Mouse (Mus musculus) adrenal gland, adult 2 months (tissue): ENCODE measurements at regions not wholly inside any gene's neighbourhood (a gene's known extent, or its start where the extent isn't known, plus 50 kb on each side); places are given as distances from the start of the nearest gene placed in this dataset.

ENCODE experiments used
- DNase-seq: peaks from one replicate; pipeline ENCODE4 v3.0.0; 2021

GRCm38 (mm10) chr9:13905086-13905669, 77.7 kb downstream of the Fam76b start:
- DNase-seq: no peak

- no peak for DNase-seq
These were observed 79.2 kb downstream of the Fam76b start for GRCm38 (mm10) chr9:13906736-13907135.

GRCm38 (mm10) chr9:13909604-13910003, 82.1 kb downstream of the Fam76b start:
- DNase-seq: no peak

GRCm38 (mm10) chr9:13910091-13910490, 82.6 kb downstream of the Fam76b start:
- no peak for DNase-seq

- no peak for DNase-seq
These were observed 85.9 kb downstream of the Fam76b start for GRCm38 (mm10) chr9:13913459-13913858.

GRCm38 (mm10) chr9:13914131-13914530, 86.6 kb downstream of the Fam76b start:
- no peak for DNase-seq

GRCm38 (mm10) chr9:13914847-13915246, 87.3 kb downstream of the Fam76b start:
- no peak for DNase-seq

GRCm38 (mm10) chr9:13916837-13917236, 89.3 kb downstream of the Fam76b start:
- DNase-seq: no peak

GRCm38 (mm10) chr9:13918606-13919202, 91.2 kb downstream of the Fam76b start:
- no peak for DNase-seq

GRCm38 (mm10) chr9:13919739-13920410, 92.4 kb downstream of the Fam76b start:
- DNase-seq: no peak

- peak; percentile 8 for DNase-seq
These were observed 93.1 kb downstream of the Fam76b start for GRCm38 (mm10) chr9:13920623-13921022.

- DNase-seq: no peak
These were observed 104.5 kb downstream of the Fam76b start for GRCm38 (mm10) chr9:13932001-13932508.

- no peak for DNase-seq
These were observed 105.9 kb downstream of the Fam76b start for GRCm38 (mm10) chr9:13933404-13933803.

GRCm38 (mm10) chr9:13937301-13937700, 109.8 kb downstream of the Fam76b start:
- DNase-seq: no peak

GRCm38 (mm10) chr9:13946519-13946918, 119.0 kb downstream of the Fam76b start:
- DNase-seq: no peak

- no peak for DNase-seq
These were observed 124.6 kb downstream of the Fam76b start for GRCm38 (mm10) chr9:13952157-13952556.

GRCm38 (mm10) chr9:13963140-13963763, 135.7 kb downstream of the Fam76b start:
- no peak for DNase-seq

- no peak for DNase-seq
These were observed 136.3 kb downstream of the Fam76b start for GRCm38 (mm10) chr9:13963796-13964195.

GRCm38 (mm10) chr9:13964256-13964655, 136.7 kb downstream of the Fam76b start:
- DNase-seq: no peak

GRCm38 (mm10) chr9:13966212-13966611, 138.7 kb downstream of the Fam76b start:
- DNase-seq: no peak

- DNase-seq: peak; percentile 11
These were observed 141.7 kb downstream of the Fam76b start for GRCm38 (mm10) chr9:13969262-13969661.

- no peak for DNase-seq
These were observed 146.1 kb downstream of the Fam76b start for GRCm38 (mm10) chr9:13973600-13973999.

GRCm38 (mm10) chr9:13974870-13975269, 147.4 kb downstream of the Fam76b start:
- DNase-seq: peak; percentile 38
